Mouse (Mus musculus) lung, postnatal 0 days (tissue): ENCODE measurements around the gene Csnka2ip. TPM values are rescaled to one million over a fixed set of nuclear protein-coding genes. Genes with fewer than 3 reads are reported as not detected.

Experiments
- ATAC-seq: fragments of 200-750 bp; cut with Nextera tagmentation; 2 replicates; pipeline ENCODE4 v1.8.0; 2017; ENCODE audit warnings: moderate library complexity
- DNase-seq: peaks from one replicate; pipeline ENCODE4 v3.0.0-alpha.2; 2016; ENCODE audit warnings: low spot score
- H3K27ac ChIP-seq: fragments of 300-500 bp; sonication (generic); 2 replicates; pipeline ENCODE4 v1.5.1; 2014; ENCODE audit warnings: antibody characterized with exemption, mild to moderate bottlenecking, low read length, mixed read lengths
- H3K27me3 ChIP-seq: fragments of 300-500 bp; sonication (generic); replicated peaks from 2 replicates; pipeline ENCODE4 v1.6.1; 2014; ENCODE audit warnings: low read length, mixed read lengths; ENCODE audit not compliant: insufficient read depth
- H3K36me3 ChIP-seq: fragments of 300-500 bp; sonication (generic); 2 replicates; pipeline ENCODE4 v1.6.1; 2014; ENCODE audit warnings: low read length, mixed read lengths; ENCODE audit not compliant: insufficient read depth
- H3K4me1 ChIP-seq: fragments of 300-500 bp; sonication (generic); 2 replicates; pipeline ENCODE4 v1.6.1; 2014; ENCODE audit warnings: antibody characterized with exemption, low read depth, low read length, mixed read lengths; ENCODE audit not compliant: insufficient read depth
- H3K4me2 ChIP-seq: fragments of 300-500 bp; sonication (generic); replicated peaks from 2 replicates; pipeline ENCODE4 v1.6.1; 2014; ENCODE audit warnings: low read depth, mild to moderate bottlenecking, low read length, moderate library complexity, mixed read lengths
- H3K4me3 ChIP-seq: fragments of 300-500 bp; sonication (generic); 2 replicates; pipeline ENCODE4 v1.5.1; 2014; ENCODE audit warnings: low read depth, low read length
- H3K9ac ChIP-seq: fragments of 300-500 bp; sonication (generic); replicated peaks from 2 replicates; pipeline ENCODE4 v1.6.1; 2014; ENCODE audit warnings: low read depth, mild to moderate bottlenecking
- H3K9me3 ChIP-seq: fragments of 300-500 bp; sonication (generic); 2 replicates; pipeline ENCODE4 v1.6.1; 2016; ENCODE audit warnings: low read length, mixed read lengths
- CTCF ChIP-seq: IDR thresholded peaks from 2 replicates; pipeline ENCODE4 v1.5.1; 2016; ENCODE audit warnings: antibody characterized with exemption, mild to moderate bottlenecking
- EP300 ChIP-seq: IDR thresholded peaks from 2 replicates; pipeline ENCODE4 v1.6.1; 2016; ENCODE audit warnings: antibody characterized with exemption, mild to moderate bottlenecking, control low read depth
- WGBS: fragments of 180-500 bp; shearing (Covaris S2); extraction: QIAGEN DNeasy Blood & Tissue Kit; methylation state at CpG from one replicate; pipeline ENCODE4 v1.1.7; 2014; 5-methylcytosine and 5-hydroxymethylcytosine counted together
- polyA plus RNA-seq: library from polyadenylated mRNA; unstranded; fragments of >200 nt; fragmentation: Nextera tagmentation; extraction: Ambion mirVana; gene quantifications from 2 replicates; pipeline ENCODE4 v1.2.1, GENCODE M21; 2015

Gene Csnka2ip
- polyA plus RNA-seq, 1 experiment from 2014 or later, result not detected

- 44% methylated on average over 2 of the region's 2 CpGs for WGBS
- no peaks in the 10 kb centered on the region for H3K4me1 ChIP-seq
- ATAC-seq, result no peak
Measured at GRCm38 (mm10) chr16:64586825-64587224, 15.4 kb downstream of the Csnka2ip start.

GRCm38 (mm10) chr16:64586262-64586619 lies 16.0 kb downstream of the Csnka2ip start:
- DNase-seq (no peak), ATAC-seq (no peak)
- Histone ChIP-seq H3K27ac (no peak overlapping the region), H3K9ac (no peak overlapping the region), H3K4me1 (no peaks in the 10 kb centered on the region), H3K4me3 (no peak overlapping the region), H3K9me3 (no peaks in the 10 kb centered on the region), H3K27me3 (no peaks in the 10 kb centered on the region), H3K36me3 (no peaks in the 10 kb centered on the region), H3K4me2 (no peak overlapping the region)
- WGBS, result 51% methylated on average over 4 of the region's 4 CpGs
- TF ChIP-seq CTCF, result no peak
- no peak for TF ChIP-seq EP300

More at GRCm38 (mm10) chr16:64586825-64587224, 15.4 kb downstream of the Csnka2ip start:
- Histone ChIP-seq H3K27ac (no peak overlapping the region), H3K4me2 (no peak overlapping the region), H3K27me3 (no peaks in the 10 kb centered on the region), H3K9me3 (no peaks in the 10 kb centered on the region), H3K4me3 (no peak overlapping the region), H3K36me3 (no peaks in the 10 kb centered on the region), H3K9ac (no peak overlapping the region)
- TF ChIP-seq EP300 (no peak), CTCF (no peak)
- no peak for DNase-seq

GRCm38 (mm10) chr16:64585599-64586261 lies 16.5 kb downstream of the Csnka2ip start:
- ATAC-seq (no peak), DNase-seq (peak; percentile 18)
- Histone ChIP-seq H3K9me3 (no peaks in the 10 kb centered on the region), H3K36me3 (no peaks in the 10 kb centered on the region), H3K4me2 (no peak overlapping the region), H3K27ac (no peak overlapping the region), H3K4me1 (no peaks in the 10 kb centered on the region), H3K9ac (no peak overlapping the region), H3K27me3 (no peaks in the 10 kb centered on the region), H3K4me3 (no peak overlapping the region)
- WGBS, result 57% methylated on average over 8 of the region's 8 CpGs
- TF ChIP-seq EP300 (0 out of 2 replicates have a peak, but pooled peaks have one; percentile 20), CTCF (no peak)

- Histone ChIP-seq H3K9me3 (no peaks in the 10 kb centered on the region), H3K27me3 (no peaks in the 10 kb centered on the region), H3K27ac (no peak overlapping the region), H3K36me3 (no peaks in the 10 kb centered on the region), H3K4me2 (no peak overlapping the region), H3K4me3 (no peak overlapping the region), H3K9ac (no peak overlapping the region), H3K4me1 (no peaks in the 10 kb centered on the region)
- ATAC-seq, result no peak
- WGBS, result 60% methylated on average over 4 of the region's 4 CpGs
- no peak for DNase-seq
- no peak for TF ChIP-seq EP300
- no peak for TF ChIP-seq CTCF
Measured at GRCm38 (mm10) chr16:64584591-64584990, 17.6 kb downstream of the Csnka2ip start.

GRCm38 (mm10) chr16:64583406-64583805 lies 18.8 kb downstream of the Csnka2ip start:
- Histone ChIP-seq H3K4me2 (no peak overlapping the region), H3K36me3 (no peaks in the 10 kb centered on the region), H3K27ac (no peak overlapping the region), H3K4me1 (no peaks in the 10 kb centered on the region), H3K27me3 (no peaks in the 10 kb centered on the region), H3K4me3 (no peak overlapping the region), H3K9ac (no peak overlapping the region), H3K9me3 (no peaks in the 10 kb centered on the region)
- no peak for TF ChIP-seq EP300
- TF ChIP-seq CTCF, result peak; percentile 36
- no peak for ATAC-seq
- 46% methylated on average over 3 of the region's 3 CpGs for WGBS
- peak; percentile 21 for DNase-seq

- H3K4me3 ChIP-seq, result no peak overlapping the region
Measured at GRCm38 (mm10) chr16:64569496-64569895, 32.7 kb downstream of the Csnka2ip start.

More at GRCm38 (mm10) chr16:64569496-64569895, 32.7 kb downstream of the Csnka2ip start:
- WGBS, result 81% methylated on average over 8 of the region's 8 CpGs
- Histone ChIP-seq H3K27me3 (no peaks in the 10 kb centered on the region), H3K4me2 (no peak overlapping the region), H3K9ac (no peak overlapping the region), H3K9me3 (no peaks in the 10 kb centered on the region), H3K4me1 (no peaks in the 10 kb centered on the region), H3K36me3 (no peaks in the 10 kb centered on the region), H3K27ac (no peak overlapping the region)
- TF ChIP-seq CTCF (no peak), EP300 (no peak)
- DNase-seq, result no peak
- no peak for ATAC-seq
